Mouse (Mus musculus): ENCODE results near the gene Tubb2a. TPM values are rescaled to one million over a fixed set of nuclear protein-coding genes. Genes with fewer than 3 reads are reported as not detected.
A peak's percentile ranks its signal among the peaks of the same experiment; 100 is the strongest.

The Tubb2a gene
- 850 and 867 TPM in 2 replicates for polyA plus RNA-seq (2012; rRNA removed)

DNA sequence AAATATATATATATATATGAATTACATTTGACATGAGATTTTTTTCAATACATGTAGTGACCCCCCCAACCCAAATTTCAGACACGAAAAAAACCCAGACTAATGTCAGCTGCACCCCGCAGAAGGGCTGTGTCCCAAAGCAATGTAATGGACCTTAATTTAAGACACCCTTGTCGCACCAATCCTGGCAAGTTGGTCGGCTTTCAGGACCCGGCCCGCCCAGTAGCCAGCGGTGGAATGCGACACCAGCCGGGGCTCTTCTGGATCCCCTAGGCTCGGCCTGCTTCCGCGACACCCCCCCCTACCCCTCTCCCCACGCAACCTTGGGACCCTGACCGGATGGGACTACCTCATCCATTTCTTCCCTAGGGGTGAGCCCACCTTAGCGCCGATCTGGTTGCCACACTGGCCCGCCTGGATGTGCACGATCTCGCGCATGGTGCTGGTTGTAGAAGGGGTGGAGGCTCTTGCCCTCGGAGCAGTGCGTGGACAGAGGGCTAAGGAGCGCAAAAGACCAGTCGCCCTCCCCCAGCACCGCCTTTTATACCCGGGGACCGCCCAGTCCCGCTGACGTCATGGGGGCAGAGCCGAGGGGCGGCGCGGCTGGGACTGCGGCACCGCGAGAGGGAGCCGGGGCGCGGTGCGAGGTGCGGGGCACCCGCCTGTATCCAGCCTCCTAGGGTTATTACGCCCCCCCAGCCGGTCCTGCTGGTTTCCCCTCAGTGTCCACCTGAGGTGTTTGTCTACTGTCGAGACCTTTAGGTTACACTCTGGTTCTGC, at the start of gene Tubb2a:
Gene Tubb2a, minus strand, starts transcription at position 516 of the 780 bp plus-strand sequence.
- Histone ChIP-seq H3K27me3 (ENCODE audit: control insufficient read depth, insufficient read depth, low read length) (no peaks in the 10 kb centered on the region), H3K4me3 (replicated peaks; ENCODE audit: insufficient read depth, low read depth, low read length) (peak within 1 kb of the TSS; percentile 89), H3K4me1 (ENCODE audit: control insufficient read depth, insufficient read depth, low read length) (peaks cover 4% of the 10 kb centered on the region; the same call in 1 of the 2 replicates), H3K27ac (ENCODE audit: insufficient read depth, low read length) (peak within 1 kb of the TSS; percentile 27)
- peak; percentile 92 to 93 for DNase-seq
- TF ChIP-seq POLR2A (IDR thresholded peaks at IDR 0.05; ENCODE audit: borderline replicate concordance, insufficient read depth, low read length) (peak; percentile 98), CTCF (IDR thresholded peaks at IDR 0.05; ENCODE audit: borderline replicate concordance, insufficient read depth, low read depth, low read length) (peak; percentile 15; the same call in 1 of the 2 replicates)
- WGBS, result under 1% methylated on average over 45 of the region's 45 CpGs

DNA sequence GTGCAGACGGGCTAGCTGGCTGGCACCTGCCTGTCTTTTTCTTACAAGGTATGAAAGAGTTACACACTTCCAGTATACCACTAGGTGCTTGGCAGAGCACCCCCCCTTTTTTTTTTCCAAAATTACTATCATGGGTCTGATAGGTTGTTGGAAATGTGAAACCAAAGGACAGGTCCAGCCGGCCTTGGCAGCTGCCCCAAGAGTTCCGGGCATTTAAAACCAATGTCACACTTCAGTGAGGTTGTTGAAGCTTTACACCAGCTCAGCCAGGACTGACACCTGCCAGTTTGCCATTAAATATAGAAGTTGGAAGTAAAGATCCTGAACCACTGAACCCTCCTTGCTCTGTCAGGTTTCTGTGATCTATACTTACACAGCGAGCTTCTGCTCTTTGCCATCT, 47.9 kb upstream of the Tubb2a start:
- no peaks in the 10 kb centered on the region for H3K27me3 ChIP-seq (ENCODE audit: control insufficient read depth, insufficient read depth, low read length)
- DNase-seq, result no peak
- H3K4me1 ChIP-seq (ENCODE audit: control insufficient read depth, insufficient read depth, low read length), result no peaks in the 10 kb centered on the region
- no peak overlapping the region for H3K4me3 ChIP-seq (replicated peaks; ENCODE audit: insufficient read depth, low read depth, low read length)
- TF ChIP-seq POLR2A (IDR thresholded peaks at IDR 0.05; ENCODE audit: borderline replicate concordance, insufficient read depth, low read length) (no peak), CTCF (IDR thresholded peaks at IDR 0.05; ENCODE audit: borderline replicate concordance, insufficient read depth, low read depth, low read length) (no peak)
- no peak overlapping the region for H3K27ac ChIP-seq (ENCODE audit: insufficient read depth, low read length)
- 58% methylated on average over 4 of the region's 4 CpGs for WGBS

DNA sequence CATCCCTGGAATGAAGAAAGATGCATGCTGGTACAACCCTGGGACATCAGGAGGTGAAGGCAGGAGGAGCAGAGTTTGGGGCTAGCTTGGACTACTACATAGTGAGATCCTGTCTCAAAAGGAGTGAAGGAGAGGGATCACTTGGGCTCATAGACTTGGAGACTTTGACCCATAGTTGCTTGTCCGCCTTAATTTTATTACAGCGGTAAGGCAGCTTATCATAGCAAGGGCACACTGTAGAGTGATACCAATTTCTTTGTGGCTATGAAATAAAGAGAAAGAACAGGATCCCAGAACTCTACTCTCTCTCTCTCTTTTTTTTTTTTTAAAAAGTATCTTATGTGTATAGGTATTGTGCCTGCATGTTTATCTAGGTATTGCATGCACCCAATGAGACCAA, 42.7 kb upstream of the Tubb2a start:
- no peaks in the 10 kb centered on the region for H3K4me1 ChIP-seq (ENCODE audit: control insufficient read depth, insufficient read depth, low read length)
- H3K4me3 ChIP-seq (replicated peaks; ENCODE audit: insufficient read depth, low read depth, low read length), result no peak overlapping the region
- WGBS, result 96% methylated on average over 2 of the region's 2 CpGs
- no peak for TF ChIP-seq POLR2A (IDR thresholded peaks at IDR 0.05; ENCODE audit: borderline replicate concordance, insufficient read depth, low read length)
- no peak for TF ChIP-seq CTCF (IDR thresholded peaks at IDR 0.05; ENCODE audit: borderline replicate concordance, insufficient read depth, low read depth, low read length)
- no peaks in the 10 kb centered on the region for H3K27me3 ChIP-seq (ENCODE audit: control insufficient read depth, insufficient read depth, low read length)
- no peak overlapping the region for H3K27ac ChIP-seq (ENCODE audit: insufficient read depth, low read length)
- no peak for DNase-seq

DNA sequence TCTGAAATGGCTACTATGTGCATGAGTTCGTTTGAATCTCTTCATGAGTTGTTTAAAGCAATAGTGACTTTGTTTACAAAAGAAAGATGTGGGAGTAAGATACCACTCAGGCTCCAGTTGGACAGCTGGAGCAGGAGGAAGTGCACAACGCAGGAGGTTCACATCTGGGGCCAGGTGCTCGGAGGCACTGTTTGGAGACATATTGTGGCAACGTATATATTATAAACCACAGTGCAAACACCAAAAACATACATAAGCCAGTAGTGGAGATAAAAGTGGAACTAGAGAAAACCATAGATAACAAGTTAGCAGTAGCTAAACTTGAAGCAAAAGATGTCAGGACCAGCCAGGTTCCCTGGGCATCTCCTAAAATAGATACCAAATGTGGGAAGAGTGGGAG, 41.6 kb upstream of the Tubb2a start:
- WGBS, result 87% methylated on average over 4 of the region's 4 CpGs
- no peak for DNase-seq
- no peak for TF ChIP-seq POLR2A (IDR thresholded peaks at IDR 0.05; ENCODE audit: borderline replicate concordance, insufficient read depth, low read length)
- TF ChIP-seq CTCF (IDR thresholded peaks at IDR 0.05; ENCODE audit: borderline replicate concordance, insufficient read depth, low read depth, low read length), result no peak
- Histone ChIP-seq H3K4me3 (replicated peaks; ENCODE audit: insufficient read depth, low read depth, low read length) (no peak overlapping the region), H3K4me1 (ENCODE audit: control insufficient read depth, insufficient read depth, low read length) (no peaks in the 10 kb centered on the region), H3K27me3 (ENCODE audit: control insufficient read depth, insufficient read depth, low read length) (no peaks in the 10 kb centered on the region), H3K27ac (ENCODE audit: insufficient read depth, low read length) (no peak overlapping the region)

DNA sequence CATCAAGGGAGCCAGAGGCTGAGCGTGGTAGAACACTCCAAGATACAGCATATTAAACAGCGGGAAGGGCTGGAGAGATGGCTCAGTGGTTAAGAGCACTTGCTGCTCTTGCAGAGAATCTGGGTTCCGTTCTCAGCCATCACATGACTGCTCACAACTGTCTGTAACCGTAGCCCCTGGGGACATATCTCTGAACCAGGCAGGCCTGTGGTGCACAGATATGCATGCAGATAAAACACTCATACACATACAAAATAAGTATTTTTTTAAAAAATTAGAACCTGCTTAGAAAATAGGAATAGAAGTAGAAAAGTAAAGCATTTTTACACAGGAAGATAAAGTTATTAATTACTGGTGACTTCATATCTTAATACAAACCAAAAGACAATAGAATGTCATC, 41.0 kb upstream of the Tubb2a start:
- Histone ChIP-seq H3K4me1 (ENCODE audit: control insufficient read depth, insufficient read depth, low read length) (no peaks in the 10 kb centered on the region), H3K4me3 (replicated peaks; ENCODE audit: insufficient read depth, low read depth, low read length) (no peak overlapping the region), H3K27me3 (ENCODE audit: control insufficient read depth, insufficient read depth, low read length) (no peaks in the 10 kb centered on the region), H3K27ac (ENCODE audit: insufficient read depth, low read length) (no peak overlapping the region)
- 81% methylated on average over 4 of the region's 4 CpGs for WGBS
- no peak for TF ChIP-seq CTCF (IDR thresholded peaks at IDR 0.05; ENCODE audit: borderline replicate concordance, insufficient read depth, low read depth, low read length)
- TF ChIP-seq POLR2A (IDR thresholded peaks at IDR 0.05; ENCODE audit: borderline replicate concordance, insufficient read depth, low read length), result no peak
- DNase-seq, result no peak

DNA sequence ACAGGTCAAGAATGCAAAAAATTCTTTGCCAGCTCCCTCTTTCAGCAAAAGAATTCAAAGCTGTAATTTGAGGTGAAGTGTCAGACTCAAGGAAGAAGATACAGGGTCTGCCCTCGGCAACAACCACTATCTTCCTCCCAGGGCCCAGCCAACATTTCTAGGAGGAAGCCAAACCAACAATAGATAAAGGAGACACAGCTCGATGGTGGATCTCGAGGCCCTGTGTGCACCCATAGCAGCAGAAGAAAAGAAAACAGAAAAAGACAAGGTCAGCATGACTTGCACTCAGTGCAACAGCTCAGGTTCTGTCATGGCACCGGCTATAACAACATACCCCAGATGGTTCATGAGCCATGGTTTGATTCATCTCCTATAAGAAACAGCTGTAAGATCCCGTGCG, 38.7 kb upstream of the Tubb2a start:
- Histone ChIP-seq H3K27ac (ENCODE audit: insufficient read depth, low read length) (no peak overlapping the region), H3K27me3 (ENCODE audit: control insufficient read depth, insufficient read depth, low read length) (no peaks in the 10 kb centered on the region), H3K4me1 (ENCODE audit: control insufficient read depth, insufficient read depth, low read length) (no peaks in the 10 kb centered on the region), H3K4me3 (replicated peaks; ENCODE audit: insufficient read depth, low read depth, low read length) (no peak overlapping the region)
- DNase-seq, result no peak
- TF ChIP-seq CTCF (IDR thresholded peaks at IDR 0.05; ENCODE audit: borderline replicate concordance, insufficient read depth, low read depth, low read length) (no peak), POLR2A (IDR thresholded peaks at IDR 0.05; ENCODE audit: borderline replicate concordance, insufficient read depth, low read length) (no peak)
- 90% methylated on average over 6 of the region's 6 CpGs for WGBS

DNA sequence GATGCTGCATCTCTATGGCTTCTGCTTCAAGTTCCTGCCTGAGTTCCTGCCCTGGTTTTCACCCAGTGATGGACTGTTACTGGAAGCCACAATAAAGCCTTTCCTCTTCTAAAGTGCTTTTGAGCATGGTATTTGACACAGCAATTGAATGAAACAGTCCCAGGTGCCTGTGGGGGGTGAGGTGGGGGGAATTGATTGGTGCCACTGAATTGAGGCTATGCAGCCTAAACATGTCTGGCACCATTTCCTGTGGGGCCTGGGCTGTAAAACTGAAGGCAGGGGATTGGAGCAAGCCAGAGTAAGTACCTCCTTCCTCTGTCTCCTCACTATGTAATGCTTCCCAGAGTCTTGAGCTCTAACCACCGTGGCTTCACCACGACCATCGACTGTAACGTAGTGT, 36.8 kb upstream of the Tubb2a start:
- Histone ChIP-seq H3K27ac (ENCODE audit: insufficient read depth, low read length) (no peak overlapping the region), H3K27me3 (ENCODE audit: control insufficient read depth, insufficient read depth, low read length) (no peaks in the 10 kb centered on the region), H3K4me1 (ENCODE audit: control insufficient read depth, insufficient read depth, low read length) (no peaks in the 10 kb centered on the region), H3K4me3 (replicated peaks; ENCODE audit: insufficient read depth, low read depth, low read length) (no peak overlapping the region)
- 91% methylated on average over 4 of the region's 4 CpGs for WGBS
- DNase-seq, result no peak
- TF ChIP-seq POLR2A (IDR thresholded peaks at IDR 0.05; ENCODE audit: borderline replicate concordance, insufficient read depth, low read length), result no peak
- TF ChIP-seq CTCF (IDR thresholded peaks at IDR 0.05; ENCODE audit: borderline replicate concordance, insufficient read depth, low read depth, low read length), result no peak

DNA sequence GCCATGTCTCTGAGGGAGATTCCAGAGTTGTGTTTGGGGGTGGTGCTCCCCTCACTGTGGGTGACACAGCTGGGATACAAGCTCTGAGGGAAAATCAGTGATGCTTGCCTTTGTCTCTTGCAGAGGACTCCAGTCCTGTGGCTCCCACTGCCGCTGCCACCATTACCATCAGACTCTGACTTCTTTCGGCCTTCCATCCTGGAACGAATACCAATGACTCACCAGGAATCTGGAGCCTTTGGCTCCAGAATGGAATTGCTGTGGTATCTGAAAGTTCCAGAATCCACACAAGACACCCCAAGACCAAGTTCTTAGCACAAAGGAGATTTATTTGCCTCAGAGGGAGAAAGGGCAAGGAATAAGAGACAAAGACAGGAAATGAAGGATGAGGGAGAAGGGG, 35.3 kb upstream of the Tubb2a start:
- no peak for TF ChIP-seq CTCF (IDR thresholded peaks at IDR 0.05; ENCODE audit: borderline replicate concordance, insufficient read depth, low read depth, low read length)
- TF ChIP-seq POLR2A (IDR thresholded peaks at IDR 0.05; ENCODE audit: borderline replicate concordance, insufficient read depth, low read length), result no peak
- no peaks in the 10 kb centered on the region for H3K27me3 ChIP-seq (ENCODE audit: control insufficient read depth, insufficient read depth, low read length)
- WGBS, result 75% methylated on average over 3 of the region's 3 CpGs
- no peaks in the 10 kb centered on the region for H3K4me1 ChIP-seq (ENCODE audit: control insufficient read depth, insufficient read depth, low read length)
- no peak for DNase-seq
- no peak overlapping the region for H3K27ac ChIP-seq (ENCODE audit: insufficient read depth, low read length)
- no peak overlapping the region for H3K4me3 ChIP-seq (replicated peaks; ENCODE audit: insufficient read depth, low read depth, low read length)
